Mouse (Mus musculus) G1E (cell line): ENCODE results near the gene Auts2.

Source experiments
- CTCF ChIP-seq: IDR thresholded peaks from 2 replicates; pipeline ENCODE4 v1.5.1; 2012; ENCODE audit warnings: low read depth, low read length, inconsistent platforms, mixed read lengths
- GATA1 ChIP-seq: IDR thresholded peaks from 2 replicates; pipeline ENCODE4 v1.6.1; 2012; ENCODE audit warnings: borderline replicate concordance, low read length, inconsistent platforms, mixed read lengths
- GATA2 ChIP-seq: IDR thresholded peaks from 2 replicates; pipeline ENCODE4 v1.6.1; 2012; ENCODE audit warnings: low read depth, low read length, inconsistent platforms, borderline replicate concordance
- TAL1 ChIP-seq: conservative IDR thresholded peaks from 2 replicates; pipeline ENCODE4 v1.6.1; 2012; ENCODE audit warnings: low read depth, low read length, inconsistent platforms, mixed read lengths

GRCm38 (mm10) chr5:132268351-132268967 is 274.7 kb downstream of the Auts2 start:
- TF ChIP-seq CTCF (no peak), GATA1 (no peak), TAL1 (no peak), GATA2 (no peak)
